Mouse (Mus musculus) heart, adult 2 months (tissue): ENCODE measurements around the gene Dennd2a.

ENCODE experiments used
- CTCF ChIP-seq: fragments of 200-600 bp; IDR thresholded peaks from 2 replicates; pipeline ENCODE4 v1.8.1; 2022; ENCODE audit warnings: antibody characterized with exemption, mild to moderate bottlenecking, moderate library complexity
- POLR2A ChIP-seq: fragments of 200-500 bp; IDR thresholded peaks from 2 replicates; pipeline ENCODE4 v1.6.1; 2011; ENCODE audit warnings: mild to moderate bottlenecking, low read depth, low read length, control low read depth; ENCODE audit not compliant: insufficient read depth

- TF ChIP-seq CTCF (no peak), POLR2A (no peak)
Observed at GRCm38 (mm10) chr6:39419386-39419850, 138.2 kb downstream of the Dennd2a start.
